Mouse (Mus musculus) erythroblast, embryonic 14.5 days (primary cell): ENCODE measurements around the gene Pou6f2. TPM values are rescaled to one million over a fixed set of nuclear protein-coding genes. Genes with fewer than 3 reads are reported as not detected.

ENCODE experiments used
- H3K27me3 ChIP-seq: 2 replicates; pipeline ENCODE4 v1.6.1; 2012; ENCODE audit warnings: inconsistent platforms; ENCODE audit not compliant: control insufficient read depth
- H3K36me3 ChIP-seq: 2 replicates; pipeline ENCODE4 v1.6.1; 2012; ENCODE audit warnings: mild to moderate bottlenecking, inconsistent platforms; ENCODE audit not compliant: control insufficient read depth
- H3K4me1 ChIP-seq: 2 replicates; pipeline ENCODE4 v1.6.1; 2012; ENCODE audit warnings: inconsistent platforms; ENCODE audit not compliant: control insufficient read depth
- H3K4me3 ChIP-seq: replicated peaks from 2 replicates; pipeline ENCODE3; 2012; ENCODE audit warnings: moderate library complexity, mild to moderate bottlenecking, inconsistent platforms
- H3K9me3 ChIP-seq: 2 replicates; pipeline ENCODE4 v1.6.1; 2012; ENCODE audit warnings: low read length, inconsistent platforms, mixed read lengths; ENCODE audit not compliant: control insufficient read depth
- GATA1 ChIP-seq: IDR thresholded peaks from 2 replicates; pipeline ENCODE4 v1.6.1; 2012; ENCODE audit warnings: low read length, inconsistent platforms, mixed read lengths
- TAL1 ChIP-seq: IDR thresholded peaks from 3 replicates; pipeline ENCODE4 v1.6.1; 2012; ENCODE audit warnings: low read length, inconsistent platforms, mixed read lengths
- polyA plus RNA-seq: library from polyadenylated mRNA; stranded (reverse); fragments of >175 nt; gene quantifications from 2 replicates; pipeline ENCODE4 v1.2.3, GENCODE M21; 2012

Pou6f2 gene
- polyA plus RNA-seq, 1 experiment, result not detected

- no peak for TF ChIP-seq GATA1
- no peak for TF ChIP-seq TAL1
- no peaks in the 10 kb centered on the region for H3K27me3 ChIP-seq
- no peaks in the 10 kb centered on the region for H3K4me1 ChIP-seq
- H3K9me3 ChIP-seq, result no peaks in the 10 kb centered on the region
- no peak overlapping the region for H3K4me3 ChIP-seq
- H3K36me3 ChIP-seq, result no peaks in the 10 kb centered on the region
Observed at GRCm38 (mm10) chr13:18164182-18164581, 233.3 kb downstream of the Pou6f2 start.

- TF ChIP-seq GATA1, result no peak
- TF ChIP-seq TAL1, result no peak
- H3K4me3 ChIP-seq, result no peak overlapping the region
- H3K36me3 ChIP-seq, result no peaks in the 10 kb centered on the region
- H3K27me3 ChIP-seq, result no peaks in the 10 kb centered on the region
- no peaks in the 10 kb centered on the region for H3K9me3 ChIP-seq
- H3K4me1 ChIP-seq, result no peaks in the 10 kb centered on the region
Observed at GRCm38 (mm10) chr13:18160566-18160965, 236.9 kb downstream of the Pou6f2 start.

GRCm38 (mm10) chr13:18153949-18154582, 243.4 kb downstream of the Pou6f2 start:
- H3K36me3 ChIP-seq, result no peaks in the 10 kb centered on the region
- no peak overlapping the region for H3K4me3 ChIP-seq
- H3K27me3 ChIP-seq, result no peaks in the 10 kb centered on the region
- no peaks in the 10 kb centered on the region for H3K4me1 ChIP-seq
- H3K9me3 ChIP-seq, result no peaks in the 10 kb centered on the region
- TF ChIP-seq TAL1 (no peak), GATA1 (no peak)

- no peaks in the 10 kb centered on the region for H3K4me1 ChIP-seq
- no peak for TF ChIP-seq TAL1
- no peak for TF ChIP-seq GATA1
- H3K4me3 ChIP-seq, result no peak overlapping the region
- H3K9me3 ChIP-seq, result no peaks in the 10 kb centered on the region
- no peaks in the 10 kb centered on the region for H3K36me3 ChIP-seq
- no peaks in the 10 kb centered on the region for H3K27me3 ChIP-seq
Observed at GRCm38 (mm10) chr13:18133646-18134045, 263.8 kb downstream of the Pou6f2 start.

- Histone ChIP-seq H3K4me1 (no peaks in the 10 kb centered on the region), H3K36me3 (no peaks in the 10 kb centered on the region), H3K4me3 (no peak overlapping the region), H3K9me3 (no peaks in the 10 kb centered on the region), H3K27me3 (no peaks in the 10 kb centered on the region)
- TF ChIP-seq TAL1, result no peak
- TF ChIP-seq GATA1, result no peak
Observed at GRCm38 (mm10) chr13:18133193-18133592, 264.3 kb downstream of the Pou6f2 start.

GRCm38 (mm10) chr13:18131324-18131723, 266.2 kb downstream of the Pou6f2 start:
- Histone ChIP-seq H3K9me3 (no peaks in the 10 kb centered on the region), H3K4me3 (no peak overlapping the region), H3K36me3 (no peaks in the 10 kb centered on the region), H3K4me1 (no peaks in the 10 kb centered on the region), H3K27me3 (no peaks in the 10 kb centered on the region)
- no peak for TF ChIP-seq TAL1
- no peak for TF ChIP-seq GATA1

GRCm38 (mm10) chr13:18129697-18130096, 267.8 kb downstream of the Pou6f2 start:
- Histone ChIP-seq H3K9me3 (no peaks in the 10 kb centered on the region), H3K4me3 (no peak overlapping the region), H3K36me3 (no peaks in the 10 kb centered on the region), H3K4me1 (no peaks in the 10 kb centered on the region), H3K27me3 (peaks cover 5% of the 10 kb centered on the region)
- TF ChIP-seq GATA1, result no peak

- peaks cover 5% of the 10 kb centered on the region for H3K27me3 ChIP-seq
- no peaks in the 10 kb centered on the region for H3K9me3 ChIP-seq
- H3K36me3 ChIP-seq, result no peaks in the 10 kb centered on the region
- H3K4me1 ChIP-seq, result no peaks in the 10 kb centered on the region
- no peak for TF ChIP-seq TAL1
- no peak for TF ChIP-seq GATA1
- H3K4me3 ChIP-seq, result no peak overlapping the region
Observed at GRCm38 (mm10) chr13:18128826-18129225, 268.7 kb downstream of the Pou6f2 start.

- Histone ChIP-seq H3K4me1 (no peaks in the 10 kb centered on the region), H3K27me3 (peaks cover 5% of the 10 kb centered on the region), H3K4me3 (no peak overlapping the region), H3K36me3 (no peaks in the 10 kb centered on the region), H3K9me3 (no peaks in the 10 kb centered on the region)
- TF ChIP-seq TAL1, result no peak
- TF ChIP-seq GATA1, result no peak
Observed at GRCm38 (mm10) chr13:18128053-18128452, 269.4 kb downstream of the Pou6f2 start.

- peaks cover 5% of the 10 kb centered on the region for H3K27me3 ChIP-seq
- TF ChIP-seq TAL1, result no peak
- TF ChIP-seq GATA1, result no peak
- H3K4me1 ChIP-seq, result no peaks in the 10 kb centered on the region
- no peak overlapping the region for H3K4me3 ChIP-seq
- no peaks in the 10 kb centered on the region for H3K9me3 ChIP-seq
- H3K36me3 ChIP-seq, result no peaks in the 10 kb centered on the region
Observed at GRCm38 (mm10) chr13:18126111-18126510, 271.4 kb downstream of the Pou6f2 start.
